Mouse (Mus musculus) G1E (cell line): ENCODE results near the gene Isoc2b.

Source experiments
- CTCF ChIP-seq: IDR thresholded peaks from 2 replicates; pipeline ENCODE4 v1.5.1; 2012; ENCODE audit warnings: low read depth, low read length, inconsistent platforms, mixed read lengths
- TAL1 ChIP-seq: conservative IDR thresholded peaks from 2 replicates; pipeline ENCODE4 v1.6.1; 2012; ENCODE audit warnings: low read depth, low read length, inconsistent platforms, mixed read lengths

GRCm38 (mm10) chr7:4822162-4822907 is 47.7 kb downstream of the Isoc2b start:
- TF ChIP-seq CTCF = no peak
- TF ChIP-seq TAL1 = no peak
